Mouse (Mus musculus) cerebellum, postnatal 25 days (tissue): ENCODE results near the gene Sstr2.
"Not testable (repeated sequence)": the region's sequence is repeated elsewhere in the genome, so short reads cannot be mapped to it uniquely, and the experiment has no call there.

Experiments used
- DNase-seq, 2 experiments: peaks; one replicate each; pipeline ENCODE4 v3.0.0; 2021; ENCODE audit warnings: mixed read lengths in 2 of 2

Gene Sstr2

DNA sequence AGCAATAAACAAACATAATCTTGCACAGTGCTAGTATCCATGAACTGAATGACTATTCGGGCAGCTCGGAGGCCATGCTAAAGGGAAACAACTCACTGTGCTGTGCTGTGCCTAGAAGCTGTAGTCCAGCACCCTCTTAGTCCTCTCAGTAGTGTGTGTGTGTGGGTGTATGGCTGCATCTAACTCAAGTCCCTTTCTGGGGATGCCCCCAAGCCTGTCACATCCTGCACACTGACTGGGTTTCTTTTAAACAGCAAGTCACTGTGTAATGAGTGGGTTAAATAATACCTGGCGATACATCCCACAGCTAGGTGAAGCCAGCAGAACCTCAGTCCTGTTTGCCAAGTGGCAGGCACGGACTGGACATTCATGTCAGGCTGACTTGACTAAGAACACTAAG, 39.6 kb downstream of the Sstr2 start:
- no peak for DNase-seq

DNA sequence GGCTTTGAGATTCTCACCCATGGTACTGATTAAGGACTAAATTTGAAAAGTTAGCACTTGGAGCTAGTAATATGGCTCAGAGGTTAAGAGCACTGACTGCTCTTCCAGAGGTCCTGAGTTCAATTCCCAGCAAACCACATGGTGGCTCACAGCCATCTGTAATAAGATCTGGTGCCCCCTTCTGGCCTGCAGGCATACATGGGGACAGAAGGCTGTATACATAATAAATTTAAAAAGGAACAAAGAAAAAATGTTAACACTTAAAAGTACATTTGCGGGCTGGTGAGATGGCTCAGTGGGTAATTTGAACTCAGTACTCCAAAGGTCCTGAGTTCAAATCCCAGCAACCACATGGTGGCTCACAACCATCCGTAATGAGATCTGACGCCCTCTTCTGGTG, 41.1 kb downstream of the Sstr2 start:
- DNase-seq: not testable (repeated sequence)

GRCm38 (mm10) chr11:113660940-113661339, 41.8 kb downstream of the Sstr2 start:
- peak; percentile 58 to 59 for DNase-seq

GRCm38 (mm10) chr11:113661835-113662351, 42.8 kb downstream of the Sstr2 start:
- DNase-seq: peak in 1 of 2 experiments; percentile 30

- no peak for DNase-seq
These were observed 45.1 kb downstream of the Sstr2 start for GRCm38 (mm10) chr11:113664279-113664678.

- DNase-seq: no peak
These were observed 47.1 kb downstream of the Sstr2 start for GRCm38 (mm10) chr11:113666205-113666604.

- DNase-seq: peak in 1 of 2 experiments; percentile 42
These were observed 47.5 kb downstream of the Sstr2 start for GRCm38 (mm10) chr11:113666648-113667047.

DNA sequence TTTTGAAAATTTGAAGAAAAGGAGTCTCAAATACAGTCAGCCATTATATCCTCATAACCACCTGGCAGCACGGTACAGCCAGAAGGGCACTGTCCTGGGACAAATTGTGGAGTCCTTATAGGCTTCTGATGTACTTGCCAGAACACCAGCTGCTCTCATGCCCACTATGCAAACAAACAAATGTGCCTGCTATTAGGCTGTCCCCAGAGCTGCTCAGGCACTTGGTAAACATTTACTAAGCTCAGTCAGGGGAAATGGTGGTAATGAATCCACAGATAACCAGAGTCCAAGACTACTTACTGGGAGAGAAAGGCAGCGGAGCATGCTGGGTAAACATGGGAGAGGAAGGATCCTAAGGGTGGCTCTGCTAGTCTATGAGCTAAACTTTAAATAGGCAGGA, 48.0 kb downstream of the Sstr2 start:
- DNase-seq: peak in 1 of 2 experiments; percentile 32

DNA sequence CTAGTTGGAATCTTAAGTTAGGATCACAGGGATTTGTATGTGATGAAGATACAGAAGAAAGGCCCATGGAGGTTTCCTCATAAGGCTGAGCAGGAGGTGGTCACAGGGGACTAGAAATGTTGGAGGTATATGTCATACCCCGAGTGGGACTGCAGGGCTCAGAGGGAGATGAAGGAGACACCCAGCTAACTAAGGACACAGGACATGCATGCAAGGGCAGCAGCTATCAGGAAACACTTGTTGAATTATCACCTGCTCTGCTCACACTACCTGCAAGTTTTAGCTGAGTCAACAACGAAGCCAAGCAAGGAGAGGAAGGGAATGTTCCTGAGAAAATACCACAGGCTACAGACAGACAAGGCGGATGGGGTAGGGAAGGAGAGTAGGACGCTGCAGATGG, 48.6 kb downstream of the Sstr2 start:
- DNase-seq: no peak

DNA sequence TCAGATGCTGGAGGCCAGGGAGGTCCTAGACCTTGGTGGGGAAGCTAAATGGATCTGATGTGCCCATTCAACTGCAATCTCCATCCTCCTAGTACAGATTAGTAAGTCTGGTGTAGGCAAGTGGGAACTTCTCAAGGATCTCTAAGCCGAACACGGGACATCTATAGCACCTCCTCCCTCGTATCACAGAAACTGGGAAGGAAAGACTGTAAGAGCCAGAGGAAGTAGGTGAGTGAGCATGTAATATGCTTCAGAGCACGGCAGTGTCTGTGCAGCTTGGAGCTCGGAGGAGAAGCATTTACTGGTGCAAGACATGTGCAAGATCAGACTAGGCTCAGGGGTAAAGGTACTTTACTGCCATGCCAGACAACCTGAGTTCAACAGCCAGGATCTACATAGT, 49.7 kb downstream of the Sstr2 start:
- no peak for DNase-seq

- no peak for DNase-seq
These were observed 50.6 kb downstream of the Sstr2 start for GRCm38 (mm10) chr11:113669711-113670110.

- peak in 1 of 2 experiments; percentile 38 for DNase-seq
These were observed 54.5 kb downstream of the Sstr2 start for GRCm38 (mm10) chr11:113673614-113674013.

DNA sequence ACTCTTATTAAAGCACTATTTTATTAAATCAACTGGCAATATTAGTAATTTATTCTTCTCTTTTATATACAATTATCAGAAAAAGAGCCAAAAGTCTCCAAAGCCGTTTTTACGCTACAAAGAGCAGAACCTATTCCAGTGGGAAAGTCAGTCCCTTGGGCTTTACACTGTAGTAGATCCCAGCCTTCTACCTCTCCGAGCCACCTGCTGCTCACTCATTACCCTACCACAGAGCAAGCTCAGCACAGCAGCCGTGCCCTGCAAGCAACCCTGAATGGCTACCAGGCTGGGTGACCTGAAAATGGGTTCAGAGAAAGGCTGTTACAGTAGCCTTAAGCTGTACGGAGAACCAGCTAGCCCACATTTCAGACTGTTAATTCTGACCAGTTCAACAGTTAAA, 55.5 kb downstream of the Sstr2 start:
- DNase-seq: no peak
